Mouse (Mus musculus): ENCODE measurements around the gene Rapgef3.
A peak's percentile ranks its signal among the peaks of the same experiment; 100 is the strongest.

Gene Rapgef3

GRCm38 (mm10) chr15:97793386-97794153 is 25.8 kb upstream of the Rapgef3 start:
- no peak for DNase-seq (ENCODE audit: low spot score)

- no peak for DNase-seq (ENCODE audit: low spot score)
Measured at GRCm38 (mm10) chr15:97791126-97791700, 23.4 kb upstream of the Rapgef3 start.

- DNase-seq (ENCODE audit: low spot score), result peak; percentile 54
Measured at GRCm38 (mm10) chr15:97789761-97790505, 22.2 kb upstream of the Rapgef3 start.

- DNase-seq (ENCODE audit: low spot score), result peak; percentile 57
Measured at GRCm38 (mm10) chr15:97788821-97789220, 21.0 kb upstream of the Rapgef3 start.

- DNase-seq (ENCODE audit: low spot score), result no peak
Measured at GRCm38 (mm10) chr15:97787799-97788667, 20.3 kb upstream of the Rapgef3 start.

- DNase-seq (ENCODE audit: low spot score), result no peak
Measured at GRCm38 (mm10) chr15:97787148-97787798, 19.5 kb upstream of the Rapgef3 start.

- DNase-seq (ENCODE audit: low spot score), result no peak
Measured at GRCm38 (mm10) chr15:97786412-97787112, 18.8 kb upstream of the Rapgef3 start.

GRCm38 (mm10) chr15:97785731-97786411 is 18.1 kb upstream of the Rapgef3 start:
- no peak for DNase-seq (ENCODE audit: low spot score)

- no peak for DNase-seq (ENCODE audit: low spot score)
Measured at GRCm38 (mm10) chr15:97784561-97785161, 16.9 kb upstream of the Rapgef3 start.

- DNase-seq (ENCODE audit: low spot score), result peak; percentile 92
Measured at GRCm38 (mm10) chr15:97784092-97784559, 16.4 kb upstream of the Rapgef3 start.

GRCm38 (mm10) chr15:97782749-97783105 is 15.0 kb upstream of the Rapgef3 start:
- peak; percentile 84 for DNase-seq (ENCODE audit: low spot score)

- DNase-seq (ENCODE audit: low spot score), result no peak
Measured at GRCm38 (mm10) chr15:97781961-97782748, 14.4 kb upstream of the Rapgef3 start.

GRCm38 (mm10) chr15:97780611-97781031 is 12.8 kb upstream of the Rapgef3 start:
- DNase-seq (ENCODE audit: low spot score), result no peak

- DNase-seq (ENCODE audit: low spot score), result no peak
Measured at GRCm38 (mm10) chr15:97779576-97779975, 11.8 kb upstream of the Rapgef3 start.

GRCm38 (mm10) chr15:97778311-97779098 is 10.7 kb upstream of the Rapgef3 start, which contains the start of gene Slc48a1:
Gene Slc48a1 (plus strand): TSS chr15:97778520.
- no peak for DNase-seq (ENCODE audit: low spot score)

GRCm38 (mm10) chr15:97776919-97777318 is 9.1 kb upstream of the Rapgef3 start:
- DNase-seq (ENCODE audit: low spot score), result no peak

- peak; percentile 75 for DNase-seq (ENCODE audit: low spot score)
Measured at GRCm38 (mm10) chr15:97776514-97776913, 8.7 kb upstream of the Rapgef3 start.

GRCm38 (mm10) chr15:97773961-97774370 is 6.2 kb upstream of the Rapgef3 start:
- no peak for DNase-seq (ENCODE audit: low spot score)

Measured in ovary, postnatal 36 days (tissue).